Mouse (Mus musculus) granulocyte monocyte progenitor cell, adult 5-6 weeks (primary cell): ENCODE measurements around the gene Pacsin1. TPM values are rescaled to one million over a fixed set of nuclear protein-coding genes. Genes with fewer than 3 reads are reported as not detected.

Source experiments
- ATAC-seq: replicated peaks from 2 replicates; pipeline ENCODE4 v1.8.0; 2016; ENCODE audit warnings: mild to moderate bottlenecking, moderate TSS enrichment, inconsistent platforms; ENCODE audit not compliant: poor library complexity, severe bottlenecking
- total RNA-seq, 2 experiments: library from RNA; stranded (forward) in 1 of 2; stranded (reverse) in 1 of 2; fragments of 200-712, 200-1000 nt in 1 of 2; fragments of >200 nt in 1 of 2; fragmentation: Nextera tagmentation in 1 of 2; gene quantifications; 2 replicates each; pipeline ENCODE4 v1.2.3; 2014 to 2017

Gene Pacsin1
- total RNA-seq (2014; fragmentation: Nextera tagmentation) (not detected in 2 replicates), total RNA-seq (2017) (0.43 TPM in 1 of 2 replicates, not detected in the other)

DNA sequence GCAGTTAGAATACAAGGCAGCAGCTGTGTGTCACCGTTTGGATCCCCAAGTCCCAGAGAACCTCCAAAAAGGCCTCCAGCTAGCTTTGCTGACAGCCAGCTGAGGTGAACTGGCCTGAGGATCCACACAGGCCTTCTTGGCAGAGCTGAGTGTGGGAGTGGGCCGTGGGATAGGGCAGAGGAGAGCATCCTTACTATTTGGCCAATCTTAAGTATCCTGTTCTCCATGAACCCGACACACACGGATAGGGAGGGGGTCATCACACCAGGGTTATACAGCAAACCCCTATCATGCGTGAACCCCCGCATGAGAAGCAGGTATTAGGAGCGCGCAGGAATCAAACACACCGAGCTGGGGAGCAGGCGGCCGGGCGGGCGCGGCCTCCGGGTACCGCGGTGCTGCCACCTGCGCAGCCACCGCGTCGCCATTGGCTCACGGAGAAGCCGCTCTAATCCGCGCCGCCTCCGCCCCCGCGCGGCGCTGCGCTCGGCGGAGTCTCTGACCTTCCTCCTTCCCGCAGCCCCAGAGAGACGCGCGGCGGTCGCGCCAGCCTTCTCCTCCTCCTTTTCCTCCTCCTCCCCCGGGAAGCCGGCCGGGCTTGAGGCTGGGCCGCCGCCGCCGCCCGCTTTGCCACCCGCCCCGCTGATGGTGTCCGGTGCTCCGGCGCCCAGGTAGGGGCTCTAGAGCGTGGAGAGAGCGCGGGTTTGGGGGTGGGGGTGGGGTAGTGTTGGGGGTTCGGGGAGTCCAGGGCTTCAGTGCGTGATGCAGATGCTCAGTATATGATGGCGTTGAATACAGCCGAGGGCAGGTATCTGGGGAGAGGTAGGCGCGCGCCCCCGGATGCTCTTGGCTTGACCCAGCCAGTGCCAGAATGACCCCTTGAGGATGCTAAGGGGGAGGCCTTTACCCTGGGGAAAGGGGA, at the start of gene Pacsin1:
Pacsin1 (plus strand) TSS at position 421 of the 922 bp plus-strand sequence.
- peak; percentile 57 for ATAC-seq

DNA sequence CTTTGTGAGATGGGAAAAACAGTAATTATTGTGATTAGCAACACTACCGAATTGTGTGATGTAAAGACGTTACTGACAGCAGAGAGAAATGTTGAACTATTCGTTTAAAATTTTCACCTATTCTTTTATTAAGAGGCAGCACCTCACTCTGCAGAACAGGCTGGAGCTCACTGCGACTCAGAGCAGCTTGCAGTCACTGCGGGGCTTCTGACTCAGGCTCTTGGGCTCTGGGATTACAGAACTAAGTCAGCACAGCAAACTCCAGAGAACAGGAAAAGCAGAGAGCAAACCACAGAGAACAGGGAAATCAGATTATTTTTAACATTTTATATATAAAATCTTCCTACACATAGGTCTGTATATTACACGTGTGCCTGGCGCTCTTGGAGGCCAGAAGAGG, 45.7 kb upstream of the Pacsin1 start:
- ATAC-seq: no peak

DNA sequence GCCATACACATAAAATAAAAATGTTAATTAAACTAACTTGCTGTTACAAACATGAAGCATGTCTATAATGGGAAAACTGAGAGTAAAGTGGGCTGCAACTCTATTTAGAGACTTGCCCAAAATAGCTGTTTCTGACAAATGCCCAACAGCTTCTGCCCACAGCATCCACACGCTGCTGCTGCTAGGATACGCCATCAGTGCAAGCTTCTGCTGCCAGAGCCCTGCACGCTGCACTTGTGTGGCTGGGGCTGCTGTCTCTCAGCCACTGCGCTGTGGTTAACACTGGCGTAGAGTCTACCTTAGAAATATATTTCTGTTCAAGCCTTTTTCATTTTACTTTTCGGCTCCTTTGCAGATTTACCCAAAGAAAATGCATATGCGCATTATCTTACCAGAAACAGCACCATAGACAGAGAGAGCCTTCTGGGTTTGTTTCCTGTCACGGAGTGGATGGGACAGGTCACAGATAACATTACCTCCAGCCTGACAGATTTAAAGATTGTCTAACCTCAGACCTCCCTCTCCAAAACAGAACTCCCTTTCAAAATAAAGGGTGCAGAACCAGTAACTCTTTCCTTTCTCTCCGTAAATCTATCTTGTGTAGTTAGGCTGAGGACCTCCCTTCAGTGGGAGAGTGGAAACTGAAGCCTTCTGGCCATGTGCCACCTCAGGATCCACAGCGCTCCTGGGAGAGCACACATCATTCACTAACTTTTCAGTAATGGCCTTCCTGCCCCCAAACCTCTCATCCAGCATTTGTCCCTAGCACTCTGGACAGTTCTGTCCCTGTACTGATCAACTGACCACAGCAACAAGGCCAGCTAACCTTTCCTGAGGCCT, 44.4 kb upstream of the Pacsin1 start:
- no peak for ATAC-seq

DNA sequence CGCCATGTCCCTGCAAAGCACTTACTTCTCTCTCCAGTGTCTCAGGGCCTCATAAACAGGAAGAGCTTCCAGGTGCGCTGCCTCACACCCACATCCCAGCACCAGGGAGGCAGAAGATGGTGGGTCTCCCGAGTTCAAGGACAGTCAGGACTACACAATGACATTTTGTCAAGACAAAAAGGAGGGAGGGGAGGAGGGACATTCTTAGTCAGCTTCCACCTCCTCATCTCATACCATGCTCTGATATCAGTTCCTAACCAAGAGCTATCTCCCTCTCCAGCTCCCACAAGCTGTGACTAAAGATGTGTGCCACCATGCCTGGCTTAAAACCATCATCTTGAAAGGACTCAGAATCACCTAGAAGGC, 43.8 kb upstream of the Pacsin1 start:
- ATAC-seq: no peak

DNA sequence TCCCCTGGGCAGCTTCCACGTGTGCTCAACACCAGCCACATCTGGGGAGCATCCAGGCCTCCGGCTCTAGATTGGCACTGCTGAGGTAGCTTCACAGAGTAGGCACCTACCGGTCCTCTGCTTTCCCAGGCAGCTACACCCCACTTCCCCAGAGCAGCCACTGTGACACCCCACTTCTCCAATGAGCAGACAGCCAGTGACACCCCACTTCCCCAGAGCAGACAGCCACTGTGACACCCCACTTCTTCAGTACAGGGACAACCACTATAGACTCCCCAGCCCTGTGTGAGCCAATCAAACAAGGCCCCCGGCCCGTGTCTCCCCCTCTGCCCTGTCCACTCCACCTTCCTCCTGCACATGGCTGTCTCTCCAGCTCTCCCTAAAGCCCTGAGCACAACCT, 43.3 kb upstream of the Pacsin1 start:
- ATAC-seq: peak; percentile 79

DNA sequence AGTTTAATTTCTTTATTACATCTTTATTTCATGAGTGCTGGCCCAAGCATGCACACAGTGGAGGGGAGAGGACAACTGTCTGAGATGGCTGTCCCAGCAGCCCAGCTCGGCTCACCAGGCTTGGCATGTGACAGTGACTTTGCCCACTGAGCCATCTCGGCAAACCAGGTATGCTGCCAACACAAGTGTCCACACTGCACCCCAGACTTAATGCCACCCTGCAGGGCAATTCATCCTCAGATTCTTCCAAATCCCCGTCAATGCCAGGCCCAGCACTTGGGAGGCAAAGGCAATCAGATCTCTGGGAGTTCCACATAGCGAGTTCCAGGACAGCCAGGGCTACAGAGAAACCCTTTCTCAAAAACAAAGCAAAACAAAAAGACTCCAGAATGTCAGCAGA, 42.3 kb upstream of the Pacsin1 start:
- ATAC-seq: no peak

DNA sequence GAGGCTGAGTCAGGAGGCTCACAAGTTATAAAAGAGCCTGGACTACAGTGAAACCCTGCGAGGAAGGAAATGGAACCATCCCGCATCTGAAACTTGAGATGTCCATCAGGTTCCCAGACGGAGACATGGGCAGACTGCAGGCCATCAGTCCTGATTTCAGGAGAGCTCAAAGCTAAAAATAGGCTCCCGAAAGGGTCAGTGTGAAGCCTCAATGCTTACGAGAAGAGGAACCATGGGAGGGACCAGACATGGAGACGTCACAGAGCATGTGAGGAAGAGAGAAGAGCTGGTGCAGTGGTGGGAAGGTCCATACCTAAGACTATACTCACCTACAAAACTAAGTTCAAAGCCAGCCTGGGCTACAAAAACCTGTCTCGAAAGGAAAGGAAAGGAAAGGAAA, 39.9 kb upstream of the Pacsin1 start:
- ATAC-seq: peak; percentile 53

DNA sequence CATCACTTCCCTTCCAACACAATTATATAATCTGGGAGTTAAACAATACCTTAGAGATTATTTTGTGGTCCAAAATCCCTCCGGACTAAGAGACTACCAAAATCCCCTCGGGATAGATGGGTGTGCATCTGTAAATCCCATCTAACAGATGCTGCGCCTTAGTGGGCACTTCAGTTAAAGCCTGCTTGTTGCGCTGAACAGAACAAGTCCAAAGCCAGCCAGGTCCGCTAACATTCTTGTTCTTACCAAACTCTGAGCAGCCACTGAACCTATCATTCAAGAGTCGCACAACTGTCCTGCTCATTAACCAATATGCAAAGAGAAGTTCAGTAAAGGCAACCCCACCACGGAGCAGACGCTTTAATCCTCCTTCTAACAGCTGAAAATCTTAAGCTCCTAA, 34.1 kb upstream of the Pacsin1 start:
- ATAC-seq: no peak

DNA sequence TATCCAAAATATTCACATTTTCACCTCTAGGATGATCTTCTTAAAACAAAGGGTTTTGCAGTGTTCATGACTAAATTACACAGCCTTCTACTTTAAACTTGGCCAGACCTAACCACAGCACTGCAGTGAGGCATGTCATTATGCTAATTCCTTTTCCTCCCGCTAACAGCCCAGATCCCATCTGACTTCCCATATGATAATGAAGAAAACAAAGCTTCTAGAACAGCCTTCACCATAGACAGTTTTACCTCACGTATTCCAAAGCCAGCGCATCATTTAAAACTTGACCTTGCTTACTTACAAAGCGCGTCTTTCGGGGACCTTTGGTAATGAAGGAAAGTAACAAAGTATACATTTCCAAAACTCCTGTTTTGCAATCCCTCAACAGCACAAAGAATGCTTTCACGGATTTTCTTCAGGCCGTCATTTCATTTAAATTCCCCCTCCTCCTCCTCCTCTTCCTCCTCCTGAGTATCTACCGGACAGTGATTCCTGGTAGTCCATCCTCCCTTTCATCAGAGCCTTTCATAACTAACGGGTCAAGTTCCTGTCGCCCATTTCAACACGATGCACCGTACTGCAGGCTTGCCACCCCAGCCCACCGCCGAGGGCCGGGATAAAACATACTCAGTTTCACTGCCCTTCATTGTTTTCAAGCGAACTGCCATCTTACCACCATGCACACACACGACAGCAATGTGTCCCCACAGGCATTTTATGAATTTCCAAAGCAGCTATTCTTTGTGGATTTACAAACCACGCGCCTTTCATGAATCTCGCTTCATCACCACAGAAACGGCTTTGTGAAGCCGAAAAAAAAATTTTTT, 33.4 kb upstream of the Pacsin1 start:
- peak; percentile 62 for ATAC-seq

DNA sequence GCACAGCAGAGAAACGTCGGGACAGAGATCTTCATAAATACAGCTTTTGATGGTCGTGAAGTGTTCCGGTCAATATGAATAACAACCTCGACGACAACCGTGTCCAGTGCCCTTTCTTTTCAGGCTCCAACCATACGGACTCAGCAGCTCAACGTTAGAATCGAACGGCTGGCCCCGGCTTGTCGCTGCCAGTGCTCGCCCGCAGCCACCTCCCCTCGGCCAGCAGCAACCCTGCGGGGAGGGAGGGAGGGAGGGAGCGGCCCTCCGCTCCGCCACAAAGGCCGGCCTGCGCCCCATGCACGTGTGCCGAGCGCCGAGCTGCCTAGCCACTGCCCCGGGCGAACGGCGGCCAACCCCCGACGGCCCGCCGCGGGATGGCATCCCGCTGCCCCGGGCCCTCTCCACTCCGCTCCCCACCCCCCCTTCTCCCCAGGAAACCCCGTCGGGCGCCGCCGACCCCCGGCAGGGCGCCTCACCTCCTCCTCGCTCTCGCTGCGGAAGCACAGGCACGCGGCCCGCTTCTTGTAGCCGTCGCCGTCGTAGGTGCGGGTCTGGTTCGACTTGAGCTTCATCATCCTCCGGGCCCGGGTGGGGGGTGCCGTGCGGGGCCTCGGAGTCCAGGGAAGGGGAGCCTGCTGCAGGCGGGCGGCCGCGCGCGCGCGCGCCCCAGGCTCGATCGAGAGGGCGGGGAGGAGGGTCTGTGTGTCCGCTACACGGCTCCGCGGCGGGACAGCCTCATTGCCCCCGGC, 32.5 kb upstream of the Pacsin1 start:
- ATAC-seq: peak; percentile 20; the same call in 1 of the 2 replicates

DNA sequence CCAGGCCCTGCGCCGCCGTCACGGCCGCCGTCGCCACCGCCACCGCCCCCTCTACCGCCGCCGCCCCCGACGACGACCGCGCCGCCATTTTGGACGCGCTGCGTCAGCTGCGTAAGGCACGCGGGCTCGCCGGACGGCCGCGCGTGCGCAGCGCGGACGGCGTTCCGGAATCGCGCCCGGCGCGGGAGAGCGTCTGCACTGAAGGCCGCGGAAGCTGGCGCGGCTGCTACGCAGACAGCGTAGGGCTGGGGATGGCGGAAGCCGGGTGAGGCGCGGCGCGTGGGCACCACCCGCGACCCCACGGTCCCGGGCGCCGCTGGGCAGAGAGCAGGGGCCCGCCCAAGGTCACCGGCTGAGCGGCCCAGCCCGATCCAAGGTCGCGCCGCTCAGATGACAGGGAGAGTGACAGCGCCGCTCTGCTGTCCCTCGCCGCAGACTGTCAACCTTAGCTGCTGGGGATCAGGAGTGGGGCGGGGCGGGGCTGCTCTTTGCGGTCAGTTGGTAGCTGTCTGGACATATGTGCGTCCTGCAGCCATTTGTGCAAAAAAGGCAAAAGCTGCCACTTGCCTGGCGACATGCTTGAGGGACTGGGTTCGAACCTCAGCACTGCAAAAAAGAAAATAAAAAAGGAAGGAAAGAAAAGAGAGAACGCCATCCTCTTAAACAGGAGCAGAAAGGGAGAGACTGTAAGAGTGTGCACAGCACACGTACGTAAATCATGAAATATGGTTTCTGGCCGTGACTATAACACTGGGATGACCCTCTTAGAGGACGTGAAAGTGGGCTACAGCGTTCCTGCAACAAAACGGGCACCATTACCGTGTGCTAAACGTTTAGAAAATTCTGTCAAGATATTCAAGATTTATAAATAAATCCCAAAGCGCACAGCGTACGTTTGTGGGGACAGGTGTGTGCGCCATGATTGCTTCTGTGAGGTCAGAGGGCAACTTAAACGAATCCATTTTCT, 31.7 kb upstream of the Pacsin1 start, which contains the start of gene Nudt3:
Nudt3 (minus strand) TSS at position 136 of the 967 bp plus-strand sequence.
- peak; percentile 57 for ATAC-seq

DNA sequence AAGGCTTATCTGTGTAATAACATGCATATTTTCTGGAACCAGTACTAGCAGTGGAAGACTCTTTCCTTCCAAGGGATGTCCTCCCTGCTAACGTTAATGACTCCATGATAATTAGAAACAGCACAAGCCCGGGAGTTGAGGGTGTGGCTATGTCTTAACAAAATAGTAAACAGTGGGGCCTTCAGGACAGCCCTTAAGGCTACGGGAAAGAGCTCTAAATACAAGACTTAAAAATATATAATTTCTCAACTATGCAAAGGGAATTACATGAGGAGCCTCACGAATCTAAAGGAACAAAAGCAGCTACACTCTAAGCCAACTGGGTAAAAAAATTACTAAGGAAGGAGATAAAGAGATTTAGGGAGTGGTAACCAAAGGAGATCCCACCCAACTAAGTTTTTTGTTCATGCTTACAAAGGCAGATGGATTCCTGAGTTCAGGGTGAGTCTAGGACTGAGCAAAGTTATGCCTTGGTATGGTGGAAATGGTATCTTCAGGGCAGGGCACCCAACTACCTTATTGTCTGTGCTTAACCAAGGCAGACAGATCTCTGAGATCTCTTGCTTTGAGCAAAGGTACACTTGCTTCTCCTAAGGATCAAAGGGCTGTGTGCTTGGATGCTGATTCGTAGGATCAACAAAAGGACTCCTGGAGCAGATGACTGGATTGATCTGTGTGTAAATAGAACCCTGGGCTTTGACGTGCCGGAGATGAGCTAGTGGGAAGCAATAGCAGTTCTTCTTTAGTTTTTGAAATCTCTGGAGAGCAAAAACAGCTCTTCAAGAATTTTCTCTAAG, 29.7 kb upstream of the Pacsin1 start:
- no peak for ATAC-seq

DNA sequence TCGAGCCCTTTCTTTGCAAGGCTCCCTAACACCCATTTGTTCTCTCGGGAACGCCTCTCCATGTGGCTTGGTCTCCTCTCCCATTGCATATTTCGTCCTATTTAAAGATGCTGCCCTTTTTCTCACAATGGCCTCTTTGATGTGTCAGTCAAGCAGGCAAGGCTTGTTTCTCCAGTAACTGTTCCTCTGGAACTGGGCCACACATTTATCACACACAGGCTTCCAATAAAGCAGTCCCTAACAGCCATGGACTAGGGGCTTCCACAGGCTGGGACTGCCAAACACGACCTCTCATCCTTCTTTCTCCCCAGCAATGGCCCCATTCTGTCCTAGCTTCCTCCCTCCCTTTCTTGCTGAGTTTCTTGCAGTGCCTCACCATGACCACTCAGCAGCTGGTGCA, 28.6 kb upstream of the Pacsin1 start:
- ATAC-seq: 0 out of 2 replicates have a peak, but pooled peaks have one; percentile 4

DNA sequence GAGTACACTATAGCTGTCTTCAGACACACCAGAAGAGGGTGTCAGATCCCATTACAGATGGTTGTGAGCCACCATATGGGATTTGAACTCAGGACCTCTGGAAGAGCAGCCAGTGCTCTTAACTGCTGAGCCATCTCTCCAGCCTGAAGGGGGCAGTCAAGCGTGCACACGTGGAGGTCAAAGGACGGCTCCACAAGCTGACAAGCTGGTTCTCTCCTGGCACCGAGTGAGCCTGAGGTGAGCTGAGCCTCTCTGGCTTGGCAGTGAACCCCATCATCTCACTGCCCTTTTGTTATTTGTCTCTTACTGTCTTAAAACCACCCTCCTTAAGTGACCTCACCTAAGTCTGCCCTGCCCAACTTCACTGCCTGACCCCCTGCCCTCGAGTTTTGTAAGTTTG, 27.9 kb upstream of the Pacsin1 start:
- no peak for ATAC-seq

DNA sequence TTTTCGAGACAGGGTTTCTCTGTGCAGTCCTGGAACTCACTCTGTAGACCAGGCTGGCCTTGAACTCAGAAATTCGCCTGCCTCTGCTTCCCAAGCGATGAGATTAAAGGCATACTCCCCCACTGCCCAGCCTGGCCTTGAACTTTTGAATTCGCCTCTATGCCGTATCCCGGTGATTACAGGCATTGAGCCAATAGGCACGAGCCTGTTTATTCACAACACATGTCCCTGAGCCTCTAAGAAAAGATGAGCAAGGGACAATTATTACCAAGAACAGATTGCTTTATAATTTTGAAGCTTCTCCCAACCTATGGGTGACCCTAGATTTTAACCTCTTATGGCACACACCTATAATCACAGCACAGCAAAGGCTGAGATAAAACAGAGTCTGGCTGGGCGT, 26.9 kb upstream of the Pacsin1 start:
- ATAC-seq: no peak

DNA sequence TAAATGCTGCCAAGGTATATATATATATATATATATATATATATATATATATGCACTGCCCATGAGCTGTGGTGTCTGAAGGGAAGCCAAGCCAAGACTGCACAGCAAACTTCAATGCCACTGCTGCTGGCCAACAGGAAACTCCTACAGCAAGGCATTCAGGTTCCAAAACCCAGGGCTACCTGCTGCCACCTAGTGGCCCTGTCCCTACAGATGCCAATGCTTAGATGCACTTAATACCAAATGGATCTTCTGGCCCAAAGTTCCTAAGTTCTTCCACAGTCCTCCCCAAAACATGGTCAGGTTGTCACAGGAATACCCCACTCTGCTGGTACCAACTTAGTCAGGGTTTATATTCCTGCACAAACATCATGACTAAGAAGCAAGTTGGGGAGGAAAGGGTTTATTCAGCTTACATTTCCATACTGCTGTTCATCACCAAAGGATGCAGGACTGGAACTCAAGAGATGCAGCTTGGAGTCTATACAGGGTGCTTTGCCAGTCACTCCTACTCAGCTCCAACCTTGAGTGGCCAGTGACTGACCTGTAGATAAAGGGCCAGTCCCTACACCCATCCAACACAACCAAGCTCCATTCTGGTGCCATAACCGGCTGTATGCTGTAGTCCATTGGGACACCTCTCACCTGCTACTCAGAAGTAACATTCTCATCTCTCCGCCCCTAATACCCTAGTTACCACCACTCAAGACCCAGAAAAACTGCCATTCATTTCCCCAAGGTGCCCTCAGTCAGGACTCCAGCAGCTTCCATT, 25.9 kb upstream of the Pacsin1 start:
- ATAC-seq: peak; percentile 83
